Mouse (Mus musculus): ENCODE measurements around the gene Tmem176a. TPM values are rescaled to one million over a fixed set of nuclear protein-coding genes. Genes with fewer than 3 reads are reported as not detected.
A peak's percentile ranks its signal among the peaks of the same experiment; 100 is the strongest.
"Not testable (repeated sequence)": the region's sequence is repeated elsewhere in the genome, so short reads cannot be mapped to it uniquely, and the experiment has no call there.

Tmem176a gene
- polyA plus RNA-seq, 1 experiment from 2014 or later: 21.2 TPM

- H3K9ac ChIP-seq; H3K27me3 ChIP-seq (replicated peaks); H3K27ac ChIP-seq; H3K4me3 ChIP-seq; H3K36me3 ChIP-seq; H3K9me3 ChIP-seq; H3K4me1 ChIP-seq; H3K4me2 ChIP-seq (replicated peaks): not testable (repeated sequence)
- 7% methylated on average over 1 of the region's 1 CpGs for WGBS
- 0 out of 2 replicates have a peak, but pooled peaks have one; percentile 33 for ATAC-seq (ENCODE audit: low FRiP score, low read depth)
Measured at GRCm38 (mm10) chr6:48866355-48866950, 25.7 kb downstream of the Tmem176a start.

- Histone ChIP-seq H3K36me3 (no peaks in the 10 kb centered on the region), H3K4me2 (replicated peaks) (no peak overlapping the region), H3K9me3 (no peaks in the 10 kb centered on the region), H3K9ac (no peak overlapping the region), H3K4me3 (no peak overlapping the region), H3K27ac (no peak overlapping the region), H3K27me3 (replicated peaks) (peaks cover 7% of the 10 kb centered on the region; the same call in 1 of the 2 replicates), H3K4me1 (no peaks in the 10 kb centered on the region; the same call in 1 of the 2 replicates)
- 44% methylated on average over 4 of the region's 4 CpGs for WGBS
- ATAC-seq (ENCODE audit: low FRiP score, low read depth): peak; percentile 44; the same call in 1 of the 2 replicates
Measured at GRCm38 (mm10) chr6:48867158-48867557, 26.4 kb downstream of the Tmem176a start.

GRCm38 (mm10) chr6:48869774-48870173, 29.1 kb downstream of the Tmem176a start:
- 0 out of 2 replicates have a peak, but pooled peaks cover 7% of the 10 kb centered on the region for H3K27me3 ChIP-seq (replicated peaks)
- H3K9me3 ChIP-seq: no peaks in the 10 kb centered on the region
- H3K9ac ChIP-seq: no peak overlapping the region
- H3K4me2 ChIP-seq (replicated peaks): no peak overlapping the region
- ATAC-seq (ENCODE audit: low FRiP score, low read depth): no peak
- no peaks in the 10 kb centered on the region for H3K36me3 ChIP-seq
- H3K4me3 ChIP-seq: no peak overlapping the region
- 88% methylated on average over 2 of the region's 2 CpGs for WGBS
- H3K4me1 ChIP-seq: no peaks in the 10 kb centered on the region; the same call in 1 of the 2 replicates
- no peak overlapping the region for H3K27ac ChIP-seq

GRCm38 (mm10) chr6:48872596-48872995, 31.9 kb downstream of the Tmem176a start, which contains the start of gene Aoc1:
TSS of gene Aoc1 (plus strand) at chr6:48872896.
- 0 out of 2 replicates have a peak, but pooled peaks cover 7% of the 10 kb centered on the region for H3K27me3 ChIP-seq (replicated peaks)
- WGBS: 85% methylated on average over 5 of the region's 5 CpGs
- no peaks in the 10 kb centered on the region for H3K9me3 ChIP-seq
- ATAC-seq (ENCODE audit: low FRiP score, low read depth): no peak
- H3K4me3 ChIP-seq: no peak within 1 kb of the TSS
- H3K9ac ChIP-seq: no peak within 1 kb of the TSS
- no peak within 1 kb of the TSS for H3K27ac ChIP-seq
- H3K4me1 ChIP-seq: no peaks in the 10 kb centered on the region
- H3K4me2 ChIP-seq (replicated peaks): no peak within 1 kb of the TSS
- H3K36me3 ChIP-seq: no peaks in the 10 kb centered on the region

GRCm38 (mm10) chr6:48874576-48874975, 33.9 kb downstream of the Tmem176a start:
- Histone ChIP-seq H3K27me3 (replicated peaks) (0 out of 2 replicates have a peak, but pooled peaks cover 7% of the 10 kb centered on the region), H3K4me3 (no peak overlapping the region), H3K9me3 (no peaks in the 10 kb centered on the region), H3K27ac (no peak overlapping the region), H3K4me1 (no peaks in the 10 kb centered on the region), H3K4me2 (replicated peaks) (no peak overlapping the region), H3K36me3 (no peaks in the 10 kb centered on the region), H3K9ac (no peak overlapping the region)
- ATAC-seq (ENCODE audit: low FRiP score, low read depth): no peak
- WGBS: 83% methylated on average over 4 of the region's 4 CpGs

GRCm38 (mm10) chr6:48875515-48875914, 34.8 kb downstream of the Tmem176a start:
- Histone ChIP-seq H3K9me3 (no peaks in the 10 kb centered on the region), H3K27me3 (replicated peaks) (0 out of 2 replicates have a peak, but pooled peaks cover 6% of the 10 kb centered on the region), H3K9ac (no peak overlapping the region), H3K4me1 (no peaks in the 10 kb centered on the region), H3K4me3 (no peak overlapping the region), H3K36me3 (no peaks in the 10 kb centered on the region), H3K4me2 (replicated peaks) (no peak overlapping the region), H3K27ac (no peak overlapping the region)
- ATAC-seq (ENCODE audit: low FRiP score, low read depth): no peak
- WGBS: 83% methylated on average over 6 of the region's 6 CpGs

- H3K4me2 ChIP-seq (replicated peaks): no peak overlapping the region
- no peaks in the 10 kb centered on the region for H3K36me3 ChIP-seq
- WGBS: 43% methylated on average over 5 of the region's 5 CpGs
- no peak overlapping the region for H3K9ac ChIP-seq
- H3K4me1 ChIP-seq: no peaks in the 10 kb centered on the region
- no peak overlapping the region for H3K4me3 ChIP-seq
- no peak overlapping the region for H3K27ac ChIP-seq
- no peak for ATAC-seq (ENCODE audit: low FRiP score, low read depth)
- no peaks in the 10 kb centered on the region for H3K9me3 ChIP-seq
- no peaks in the 10 kb centered on the region for H3K27me3 ChIP-seq (replicated peaks)
Measured at GRCm38 (mm10) chr6:48876510-48877135, 35.9 kb downstream of the Tmem176a start.

- no peak for ATAC-seq (ENCODE audit: low FRiP score, low read depth)
- Histone ChIP-seq H3K36me3 (no peaks in the 10 kb centered on the region), H3K4me2 (replicated peaks) (no peak overlapping the region), H3K9me3 (peaks cover 5% of the 10 kb centered on the region; the same call in 1 of the 2 replicates), H3K4me3 (no peak overlapping the region), H3K4me1 (no peaks in the 10 kb centered on the region), H3K9ac (no peak overlapping the region), H3K27me3 (replicated peaks) (no peaks in the 10 kb centered on the region), H3K27ac (no peak overlapping the region)
- 81% methylated on average over 4 of the region's 4 CpGs for WGBS
Measured at GRCm38 (mm10) chr6:48894203-48894602, 53.5 kb downstream of the Tmem176a start.

GRCm38 (mm10) chr6:48894938-48895818, 54.5 kb downstream of the Tmem176a start:
- no peak for ATAC-seq (ENCODE audit: low FRiP score, low read depth)
- 89% methylated on average over 8 of the region's 8 CpGs for WGBS
- H3K4me1 ChIP-seq: no peaks in the 10 kb centered on the region
- no peaks in the 10 kb centered on the region for H3K27me3 ChIP-seq (replicated peaks)
- H3K4me2 ChIP-seq (replicated peaks): no peak overlapping the region
- no peak overlapping the region for H3K4me3 ChIP-seq
- H3K27ac ChIP-seq: no peak overlapping the region
- H3K9me3 ChIP-seq: peaks cover 5% of the 10 kb centered on the region; the same call in 1 of the 2 replicates
- H3K36me3 ChIP-seq: no peaks in the 10 kb centered on the region
- H3K9ac ChIP-seq: no peak overlapping the region

- Histone ChIP-seq H3K4me2 (replicated peaks) (no peak overlapping the region), H3K27me3 (replicated peaks) (no peaks in the 10 kb centered on the region), H3K36me3 (no peaks in the 10 kb centered on the region), H3K9ac (no peak overlapping the region), H3K9me3 (peaks cover 5% of the 10 kb centered on the region; the same call in 1 of the 2 replicates), H3K27ac (no peak overlapping the region), H3K4me1 (no peaks in the 10 kb centered on the region), H3K4me3 (no peak overlapping the region)
- no peak for ATAC-seq (ENCODE audit: low FRiP score, low read depth)
- 91% methylated on average over 5 of the region's 5 CpGs for WGBS
Measured at GRCm38 (mm10) chr6:48895941-48896340, 55.2 kb downstream of the Tmem176a start.
